Mouse (Mus musculus): Measurements from ENCODE around the gene Olfr420.

- TF ChIP-seq CTCF (IDR thresholded peaks at IDR 0.05; ENCODE audit: low read depth, low read length) (no peak), POLR2A (IDR thresholded peaks at IDR 0.05; ENCODE audit: borderline replicate concordance, low read depth, low read length) (no peak)
These were observed 24.2 kb upstream of the Olfr420 start, which contains the start of gene Olfr424 for GRCm38 (mm10) chr1:174131217-174131616.
